25 mouse cellular contexts compared by ENCODE assay signal in the genomic region with DNA sequence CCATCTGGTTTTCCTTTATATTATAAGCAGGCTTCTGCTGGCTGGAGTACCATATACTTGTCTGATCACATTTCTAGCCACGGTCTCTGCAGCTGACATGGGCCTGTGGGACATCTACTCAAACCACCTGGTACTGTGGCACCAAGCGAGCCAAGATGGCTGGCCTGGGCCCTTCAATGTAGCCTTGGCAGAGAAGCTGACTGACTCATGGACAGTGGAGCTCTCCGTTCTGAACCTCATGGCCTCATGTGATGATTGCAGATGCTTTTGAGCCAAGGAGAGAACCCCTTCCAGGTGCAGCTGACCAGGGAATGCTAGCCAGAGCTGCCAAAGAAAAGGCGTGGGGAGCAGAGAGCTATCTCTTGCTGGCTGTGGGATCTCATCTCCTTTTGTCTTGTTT.
"Had no signal": no experiment of that assay in that cellular context is flagged by ENCODE, and none has a peak within 500 bp of the region (broad histone marks: within the 10 kb centered on the region; RNA-seq: fewer than 3 reads in every experiment).

No protein-coding gene starts in this region.

- H3K27me3 ChIP-seq: heart, embryonic 12.5 days; hindbrain, embryonic 12.5 days; intestine, embryonic 15.5 days; kidney, embryonic 15.5 days; limb, embryonic 13.5 days; limb, embryonic 15.5 days; liver, embryonic 12.5 days had no signal

- H3K9ac ChIP-seq: heart, embryonic 12.5 days; hindbrain, embryonic 12.5 days; hindbrain, embryonic 14.5 days; intestine, embryonic 15.5 days; kidney, embryonic 15.5 days; limb, embryonic 13.5 days; limb, embryonic 15.5 days; liver, embryonic 12.5 days; liver, embryonic 14.5 days had no signal

- H3K4me3 ChIP-seq: heart, embryonic 10.5 days; heart, embryonic 12.5 days; hindbrain, embryonic 10.5 days; hindbrain, embryonic 12.5 days; intestine, embryonic 15.5 days; kidney, embryonic 15.5 days; limb, embryonic 13.5 days; limb, embryonic 15.5 days; liver, embryonic 12.5 days had no signal

- H3K27ac ChIP-seq: heart, embryonic 10.5 days; hindbrain, embryonic 10.5 days; hindbrain, embryonic 12.5 days; hindbrain, embryonic 14.5 days; intestine, embryonic 15.5 days; kidney, embryonic 15.5 days; kidney, postnatal 0 days; limb, embryonic 13.5 days; limb, embryonic 15.5 days; liver, embryonic 12.5 days; liver, embryonic 14.5 days had no signal

- ATAC-seq: hindbrain, embryonic 16.5 days; inflammation-experienced regulatory T-cells, adult 6 months; intestine, embryonic 15.5 days; intestine, postnatal 0 days; liver, embryonic 12.5 days had no signal

- H3K4me1 ChIP-seq: hindbrain, embryonic 10.5 days; intestine, embryonic 15.5 days; kidney, embryonic 15.5 days had no signal

- DNase-seq: heart, adult 11 months; heart, postnatal 10 days; heart, postnatal 4 days; kidney, adult 18-20 months; kidney, adult 8-10 months; kidney, postnatal 14 days; kidney, postnatal 36 days; layer of hippocampus, adult 9-11 months; layer of hippocampus, postnatal 36 days; left cerebral cortex, postnatal 4 days had no signal
